Mouse (Mus musculus) lung, adult 2 months (tissue): ENCODE measurements around the gene Tmcc3. TPM values are rescaled to one million over a fixed set of nuclear protein-coding genes. Genes with fewer than 3 reads are reported as not detected.
A peak's percentile ranks its signal among the peaks of the same experiment; 100 is the strongest.
"Not testable (repeated sequence)": the region's sequence is repeated elsewhere in the genome, so short reads cannot be mapped to it uniquely, and the experiment has no call there.

Source experiments
- DNase-seq: peaks from one replicate; pipeline ENCODE4 v3.0.0; 2022
- H3K4me1 ChIP-seq: fragments of 200-500 bp; 2 replicates; pipeline ENCODE4 v1.6.1; 2011; ENCODE audit warnings: low read length; ENCODE audit not compliant: control insufficient read depth, insufficient read depth
- H3K4me3 ChIP-seq: fragments of 200-500 bp; replicated peaks from 2 replicates; pipeline ENCODE3; 2011; ENCODE audit warnings: low read depth, mild to moderate bottlenecking, control low read depth, low read length; ENCODE audit errors: extremely low read depth
- CTCF ChIP-seq: fragments of 200-500 bp; IDR thresholded peaks from 2 replicates; pipeline ENCODE4 v1.5.1; 2011; ENCODE audit warnings: mild to moderate bottlenecking, low read length, control low read depth; ENCODE audit not compliant: insufficient read depth
- POLR2A ChIP-seq: fragments of 200-500 bp; IDR thresholded peaks from 2 replicates; pipeline ENCODE4 v1.6.1; 2011; ENCODE audit warnings: low read depth, mild to moderate bottlenecking, control low read depth, low read length, borderline replicate concordance; ENCODE audit errors: extremely low read depth
- WGBS: fragments of 180-500 bp; shearing (Covaris S2); methylation state at CpG from one replicate; pipeline ENCODE4 v1.1.7; 2018; 5-methylcytosine and 5-hydroxymethylcytosine counted together
- polyA plus RNA-seq: library from polyadenylated mRNA; depleted of rRNA; stranded (reverse); fragments of >200 nt; gene quantifications from 2 replicates; pipeline ENCODE4 v1.2.3, GENCODE M21; 2012

Tmcc3 gene
- polyA plus RNA-seq, 1 experiment = 46.8 TPM

- H3K4me3 ChIP-seq = no peak overlapping the region
- 21% methylated on average over 8 of the region's 8 CpGs for WGBS
- H3K4me1 ChIP-seq = peaks cover 40% of the 10 kb centered on the region
- peak; percentile 58 for DNase-seq
- no peak for TF ChIP-seq CTCF
- no peak for TF ChIP-seq POLR2A
Observed at GRCm38 (mm10) chr10:94575958-94576357, 264.2 kb downstream of the Tmcc3 start.

- Histone ChIP-seq H3K4me1 (peaks cover 32% of the 10 kb centered on the region), H3K4me3 (no peak overlapping the region)
- no peak for DNase-seq
- 76% methylated on average over 15 of the region's 15 CpGs for WGBS
- TF ChIP-seq POLR2A = no peak
- no peak for TF ChIP-seq CTCF
Observed at GRCm38 (mm10) chr10:94578870-94579269, 267.1 kb downstream of the Tmcc3 start.

GRCm38 (mm10) chr10:94581384-94581783 lies 269.6 kb downstream of the Tmcc3 start:
- H3K4me1 ChIP-seq = peaks cover 15% of the 10 kb centered on the region
- no peak for DNase-seq
- no peak for TF ChIP-seq CTCF
- no peak for TF ChIP-seq POLR2A
- no peak overlapping the region for H3K4me3 ChIP-seq
- WGBS = 90% methylated on average over 3 of the region's 3 CpGs

GRCm38 (mm10) chr10:94583714-94584113 lies 272.0 kb downstream of the Tmcc3 start:
- H3K4me3 ChIP-seq = no peak overlapping the region
- 54% methylated on average over 4 of the region's 4 CpGs for WGBS
- no peak for DNase-seq
- peaks cover 9% of the 10 kb centered on the region for H3K4me1 ChIP-seq
- TF ChIP-seq POLR2A (no peak), CTCF (no peak)

GRCm38 (mm10) chr10:94584851-94585359 lies 273.2 kb downstream of the Tmcc3 start:
- WGBS = 54% methylated on average over 17 of the region's 17 CpGs
- no peak for DNase-seq
- TF ChIP-seq CTCF (no peak), POLR2A (no peak)
- H3K4me1 ChIP-seq = peaks cover 9% of the 10 kb centered on the region
- no peak overlapping the region for H3K4me3 ChIP-seq

- no peak for DNase-seq
- Histone ChIP-seq H3K4me3 (no peak overlapping the region), H3K4me1 (peaks cover 9% of the 10 kb centered on the region)
- 69% methylated on average over 8 of the region's 8 CpGs for WGBS
- TF ChIP-seq POLR2A (no peak), CTCF (no peak)
Observed at GRCm38 (mm10) chr10:94585819-94586218, 274.1 kb downstream of the Tmcc3 start.

GRCm38 (mm10) chr10:94588976-94589375 lies 277.2 kb downstream of the Tmcc3 start:
- DNase-seq = no peak
- Histone ChIP-seq H3K4me3 (no peak overlapping the region), H3K4me1 (peaks cover 3% of the 10 kb centered on the region)
- 65% methylated on average over 5 of the region's 5 CpGs for WGBS
- TF ChIP-seq POLR2A = no peak
- TF ChIP-seq CTCF = no peak

GRCm38 (mm10) chr10:94595705-94596104 lies 284.0 kb downstream of the Tmcc3 start:
- Histone ChIP-seq H3K4me3 (no peak overlapping the region), H3K4me1 (no peaks in the 10 kb centered on the region)
- TF ChIP-seq CTCF (no peak), POLR2A (no peak)
- DNase-seq = no peak
- WGBS = 78% methylated on average over 9 of the region's 9 CpGs

GRCm38 (mm10) chr10:94599846-94600245 lies 288.1 kb downstream of the Tmcc3 start:
- DNase-seq, H3K4me3 ChIP-seq, H3K4me1 ChIP-seq: not testable (repeated sequence)
- 88% methylated on average over 1 of the region's 2 CpGs for WGBS

GRCm38 (mm10) chr10:94601034-94601433 lies 289.3 kb downstream of the Tmcc3 start:
- 53% methylated on average over 6 of the region's 6 CpGs for WGBS
- TF ChIP-seq POLR2A (no peak), CTCF (no peak)

More at GRCm38 (mm10) chr10:94601034-94601433, 289.3 kb downstream of the Tmcc3 start:
- no peak for DNase-seq
- Histone ChIP-seq H3K4me1 (no peaks in the 10 kb centered on the region), H3K4me3 (no peak overlapping the region)
